Mouse (Mus musculus): ENCODE data around the gene Mrpl34. TPM values are rescaled to one million over a fixed set of nuclear protein-coding genes. Genes with fewer than 3 reads are reported as not detected.
A peak's percentile ranks its signal among the peaks of the same experiment; 100 is the strongest.

Gene Mrpl34
- polyA plus RNA-seq, 1 experiment from 2014 or later = 175 TPM

- 58% methylated on average over 15 of the region's 15 CpGs for WGBS
- H3K9me3 ChIP-seq (replicated peaks) = no peaks in the 10 kb centered on the region
- H3K9ac ChIP-seq = no peak overlapping the region; the same call in 1 of the 2 replicates
- H3K4me3 ChIP-seq = no peak overlapping the region
- H3K27ac ChIP-seq (ENCODE audit: poor library complexity, severe bottlenecking) = peak overlapping the region; percentile 45
- peak; percentile 8; the same call in 1 of the 2 replicates for ATAC-seq (ENCODE audit: insufficient number of reproducible peaks, low FRiP score)
- peaks cover 40% of the 10 kb centered on the region for H3K27me3 ChIP-seq (replicated peaks)
- H3K36me3 ChIP-seq = no peaks in the 10 kb centered on the region
- no peak overlapping the region for H3K4me2 ChIP-seq
- peaks cover 8% of the 10 kb centered on the region for H3K4me1 ChIP-seq (replicated peaks)
These were observed 48.4 kb downstream of the Mrpl34 start for GRCm38 (mm10) chr8:71513018-71513754.

GRCm38 (mm10) chr8:71515043-71515442 is 50.3 kb downstream of the Mrpl34 start:
- Histone ChIP-seq H3K4me1 (replicated peaks) (peaks cover 5% of the 10 kb centered on the region), H3K36me3 (no peaks in the 10 kb centered on the region), H3K9me3 (replicated peaks) (no peaks in the 10 kb centered on the region), H3K4me3 (no peak overlapping the region), H3K9ac (no peak overlapping the region), H3K27ac (ENCODE audit: poor library complexity, severe bottlenecking) (no peak overlapping the region), H3K4me2 (no peak overlapping the region), H3K27me3 (replicated peaks) (peaks cover 24% of the 10 kb centered on the region)
- no peak for ATAC-seq (ENCODE audit: insufficient number of reproducible peaks, low FRiP score)
- 64% methylated on average over 5 of the region's 5 CpGs for WGBS

Other genes starting within 250 kb of the Mrpl34 start
- 28.1 and 29.1 TPM in 2 replicates for gene Myo9b, start 192.2 kb upstream of the Mrpl34 start, polyA plus RNA-seq (2016; fragmentation: Nextera tagmentation; extraction: Ambion mirVana)
- 131 and 132 TPM in 2 replicates for gene Haus8, start 192.0 kb upstream of the Mrpl34 start, polyA plus RNA-seq (2016; fragmentation: Nextera tagmentation; extraction: Ambion mirVana)
- 68.6 and 69.9 TPM in 2 replicates for gene Use1, start 98.1 kb upstream of the Mrpl34 start, polyA plus RNA-seq (2016; fragmentation: Nextera tagmentation; extraction: Ambion mirVana)
- 5.5 and 5.7 TPM in 2 replicates for gene Ocel1, start 93.7 kb upstream of the Mrpl34 start, polyA plus RNA-seq (2016; fragmentation: Nextera tagmentation; extraction: Ambion mirVana)
- gene Nr2f6, start 83.0 kb upstream of the Mrpl34 start, polyA plus RNA-seq (2016; fragmentation: Nextera tagmentation; extraction: Ambion mirVana) = 63.6 and 64.3 TPM in 2 replicates
- 4.8 and 6.1 TPM in 2 replicates for gene Ushbp1, start 69.2 kb upstream of the Mrpl34 start, polyA plus RNA-seq (2016; fragmentation: Nextera tagmentation; extraction: Ambion mirVana)
- gene Babam1, start 68.1 kb upstream of the Mrpl34 start, polyA plus RNA-seq (2016; fragmentation: Nextera tagmentation; extraction: Ambion mirVana) = 77.6 and 94.2 TPM in 2 replicates
- gene Ankle1, start 58.9 kb upstream of the Mrpl34 start, polyA plus RNA-seq (2016; fragmentation: Nextera tagmentation; extraction: Ambion mirVana) = 28.8 and 30.2 TPM in 2 replicates
- gene Abhd8, start 1.3 kb upstream of the Mrpl34 start, polyA plus RNA-seq (2016; fragmentation: Nextera tagmentation; extraction: Ambion mirVana) = 35.4 and 36.7 TPM in 2 replicates
- gene Dda1, start 4.2 kb downstream of the Mrpl34 start, polyA plus RNA-seq (2016; fragmentation: Nextera tagmentation; extraction: Ambion mirVana) = 85.4 and 89.9 TPM in 2 replicates
- gene Ano8, start 21.0 kb downstream of the Mrpl34 start, polyA plus RNA-seq (2016; fragmentation: Nextera tagmentation; extraction: Ambion mirVana) = 2.7 and 3.8 TPM in 2 replicates
- gene Gtpbp3, start 23.1 kb downstream of the Mrpl34 start, polyA plus RNA-seq (2016; fragmentation: Nextera tagmentation; extraction: Ambion mirVana) = 11.6 and 12.8 TPM in 2 replicates
- gene Plvap, start 46.8 kb downstream of the Mrpl34 start, polyA plus RNA-seq (2016; fragmentation: Nextera tagmentation; extraction: Ambion mirVana) = 184 and 202 TPM in 2 replicates
- 0.83 and 1.4 TPM in 2 replicates for gene Ccdc194, start 60.8 kb downstream of the Mrpl34 start, polyA plus RNA-seq (2016; fragmentation: Nextera tagmentation; extraction: Ambion mirVana)
- 25.6 and 28.8 TPM in 2 replicates for gene Bst2, start 72.5 kb downstream of the Mrpl34 start, polyA plus RNA-seq (2016; fragmentation: Nextera tagmentation; extraction: Ambion mirVana)
- 51.8 and 53.4 TPM in 2 replicates for gene Mvb12a, start 78.0 kb downstream of the Mrpl34 start, polyA plus RNA-seq (2016; fragmentation: Nextera tagmentation; extraction: Ambion mirVana)
- 0.28 and 0.58 TPM in 2 replicates for gene Tmem221, start 93.9 kb downstream of the Mrpl34 start, polyA plus RNA-seq (2016; fragmentation: Nextera tagmentation; extraction: Ambion mirVana)
- not detected in 2 replicates for gene Nxnl1, start 101.6 kb downstream of the Mrpl34 start, polyA plus RNA-seq (2016; fragmentation: Nextera tagmentation; extraction: Ambion mirVana)
- gene Slc27a1, start 103.9 kb downstream of the Mrpl34 start, polyA plus RNA-seq (2016; fragmentation: Nextera tagmentation; extraction: Ambion mirVana) = 21.2 and 22.6 TPM in 2 replicates
- 178 and 179 TPM in 2 replicates for gene Pgls, start 127.2 kb downstream of the Mrpl34 start, polyA plus RNA-seq (2016; fragmentation: Nextera tagmentation; extraction: Ambion mirVana)
- 2.2 and 2.4 TPM in 2 replicates for gene Fam129c, start 132.7 kb downstream of the Mrpl34 start, polyA plus RNA-seq (2016; fragmentation: Nextera tagmentation; extraction: Ambion mirVana)
- 60.7 and 61.4 TPM in 2 replicates for gene Colgalt1, start 146.0 kb downstream of the Mrpl34 start, polyA plus RNA-seq (2016; fragmentation: Nextera tagmentation; extraction: Ambion mirVana)
- gene Unc13a, start 206.8 kb downstream of the Mrpl34 start, polyA plus RNA-seq (2016; fragmentation: Nextera tagmentation; extraction: Ambion mirVana) = 0.47 and 0.64 TPM in 2 replicates
- gene Jak3, start 211.3 kb downstream of the Mrpl34 start, polyA plus RNA-seq (2016; fragmentation: Nextera tagmentation; extraction: Ambion mirVana) = 10.6 and 11.8 TPM in 2 replicates
- gene Insl3, start 224.3 kb downstream of the Mrpl34 start, polyA plus RNA-seq (2016; fragmentation: Nextera tagmentation; extraction: Ambion mirVana) = 2.0 and 2.4 TPM in 2 replicates
- 3.4 and 3.7 TPM in 2 replicates for gene B3gnt3, start 236.8 kb downstream of the Mrpl34 start, polyA plus RNA-seq (2016; fragmentation: Nextera tagmentation; extraction: Ambion mirVana)